9 mouse cellular contexts compared by ENCODE assay signal in genomic region chr7:19508924-19509568, GRCm38 (mm10). TPM values are rescaled to one million over a fixed set of nuclear protein-coding genes. Genes with fewer than 3 reads are reported as not detected.
DNase-seq lines count a peak whose midpoint lies in the region; ATAC-seq and TF ChIP-seq lines count a peak whose summit lies in the region.
"Had no signal": no experiment of that assay in that cellular context is flagged by ENCODE, and none has a peak within 500 bp of the region (broad histone marks: within the 10 kb centered on the region; RNA-seq: fewer than 3 reads in every experiment).

No protein-coding gene starts in this region.

- H3K27ac ChIP-seq in testis, adult 2 months (ENCODE audit: control insufficient read depth, insufficient read depth, low read depth, low read length): peak overlapping the region; percentile 86
- peak overlapping the region; percentile 85; the same call in 1 of the 2 replicates for H3K27ac ChIP-seq in embryonic facial prominence, embryonic 15.5 days (replicated peaks)
- peak overlapping the region; percentile 3 for H3K27ac ChIP-seq in intestine, embryonic 16.5 days (ENCODE audit: low read length)
- H3K27ac ChIP-seq in neural tube, embryonic 14.5 days (ENCODE audit: low read depth, low read length): peak overlapping the region; percentile 81

- ATAC-seq in embryonic facial prominence, embryonic 15.5 days (ENCODE audit: insufficient number of reproducible peaks, low FRiP score, low TSS enrichment, low read depth): no peak
- peak; percentile 35 for ATAC-seq in intestine, embryonic 16.5 days
- ATAC-seq in neural tube, embryonic 14.5 days (ENCODE audit: low read depth): peak; percentile 12

- 8% methylated on average over 15 of the region's 15 CpGs for WGBS in embryonic facial prominence, embryonic 15.5 days
- WGBS in intestine, embryonic 16.5 days: 4% methylated on average over 15 of the region's 15 CpGs
- WGBS in neural tube, embryonic 14.5 days: 14% methylated on average over 15 of the region's 15 CpGs

- no peaks in the 10 kb centered on the region for H3K9me3 ChIP-seq in embryonic facial prominence, embryonic 15.5 days (replicated peaks)
- no peaks in the 10 kb centered on the region for H3K9me3 ChIP-seq in intestine, embryonic 16.5 days (ENCODE audit: control insufficient read depth, low read length)
- H3K9me3 ChIP-seq in neural tube, embryonic 14.5 days (ENCODE audit: control insufficient read depth, low read length): no peaks in the 10 kb centered on the region

- peaks cover 15% of the 10 kb centered on the region for H3K4me1 ChIP-seq in testis, adult 2 months (ENCODE audit: control insufficient read depth, insufficient read depth, low read length)
- peaks cover 22% of the 10 kb centered on the region for H3K4me1 ChIP-seq in embryonic facial prominence, embryonic 15.5 days
- H3K4me1 ChIP-seq in intestine, embryonic 16.5 days (ENCODE audit: control insufficient read depth, insufficient read depth, low read length): peaks cover 16% of the 10 kb centered on the region
- H3K4me1 ChIP-seq in neural tube, embryonic 14.5 days (ENCODE audit: control insufficient read depth, insufficient read depth, low read length): peaks cover 12% of the 10 kb centered on the region; the same call in 1 of the 2 replicates

- H3K4me2 ChIP-seq in embryonic facial prominence, embryonic 15.5 days (replicated peaks): peak overlapping the region; percentile 98
- H3K4me2 ChIP-seq in intestine, embryonic 16.5 days (ENCODE audit: low read depth, low read length): peak overlapping the region; percentile 56
- H3K4me2 ChIP-seq in neural tube, embryonic 14.5 days (ENCODE audit: low read depth, low read length): peak overlapping the region; percentile 92

- no peaks in the 10 kb centered on the region for H3K27me3 ChIP-seq in testis, adult 2 months (ENCODE audit: control insufficient read depth, insufficient read depth, low read length)
- H3K27me3 ChIP-seq in embryonic facial prominence, embryonic 15.5 days: no peaks in the 10 kb centered on the region
- H3K27me3 ChIP-seq in intestine, embryonic 16.5 days (replicated peaks; ENCODE audit: control insufficient read depth, insufficient read depth, low read length): no peaks in the 10 kb centered on the region
- H3K27me3 ChIP-seq in neural tube, embryonic 14.5 days (ENCODE audit: control insufficient read depth, insufficient read depth, low read length): no peaks in the 10 kb centered on the region

- no peak for TF ChIP-seq POLR2A in testis, adult 2 months (IDR thresholded peaks at IDR 0.05; ENCODE audit: control insufficient read depth, low read depth, low read length)

- peak overlapping the region; percentile 75 for H3K9ac ChIP-seq in embryonic facial prominence, embryonic 15.5 days
- peak overlapping the region; percentile 81 for H3K9ac ChIP-seq in intestine, embryonic 16.5 days (ENCODE audit: low read depth, low read length)
- peak overlapping the region; percentile 78 for H3K9ac ChIP-seq in neural tube, embryonic 14.5 days (replicated peaks; ENCODE audit: low read depth, low read length)

- no peaks in the 10 kb centered on the region for H3K36me3 ChIP-seq in testis, adult 2 months (ENCODE audit: control insufficient read depth, insufficient read depth, low read length)
- H3K36me3 ChIP-seq in embryonic facial prominence, embryonic 15.5 days: no peaks in the 10 kb centered on the region
- no peaks in the 10 kb centered on the region for H3K36me3 ChIP-seq in intestine, embryonic 16.5 days (ENCODE audit: control insufficient read depth, insufficient read depth, low read length)
- no peaks in the 10 kb centered on the region for H3K36me3 ChIP-seq in neural tube, embryonic 14.5 days (ENCODE audit: control insufficient read depth, insufficient read depth, low read length)

- H3K4me3 ChIP-seq in testis, adult 2 months (ENCODE audit: control insufficient read depth, low read depth, low read length): peak overlapping the region; percentile 97
- peak overlapping the region; percentile 88 for H3K4me3 ChIP-seq in embryonic facial prominence, embryonic 15.5 days (replicated peaks)
- peak overlapping the region; percentile 78 for H3K4me3 ChIP-seq in intestine, embryonic 16.5 days (ENCODE audit: low read length)
- peak overlapping the region; percentile 72 for H3K4me3 ChIP-seq in neural tube, embryonic 14.5 days (ENCODE audit: low read depth, low read length)

- no peak for DNase-seq in testis, postnatal 10 days (ENCODE audit: low spot score)
- no peak for DNase-seq in spleen, postnatal 14 days (ENCODE audit: low spot score in 2 of 2)
- DNase-seq in adrenal gland, postnatal 36 days: no peak
- no peak for DNase-seq in frontal cortex, postnatal 36 days (ENCODE audit: low spot score in 2 of 2)

- TF ChIP-seq CTCF in testis, adult 2 months (IDR thresholded peaks at IDR 0.05; ENCODE audit: control insufficient read depth, insufficient read depth, insufficient replicate concordance, low read depth, low read length): no peak

RNA-seq across cellular contexts. Expression of gene Trappc6a, which starts 0.9 kb away (rescaled TPM):
- 61.1 and 62.1 TPM in 2 replicates for polyA plus RNA-seq in testis, adult 2 months (2012; rRNA removed)
- polyA plus RNA-seq in embryonic facial prominence, embryonic 15.5 days (2015; fragmentation: Nextera tagmentation; extraction: Ambion mirVana): 89.5 and 101 TPM in 2 replicates
- polyA plus RNA-seq in intestine, embryonic 16.5 days (2015; fragmentation: Nextera tagmentation; extraction: Ambion mirVana): 147 and 159 TPM in 2 replicates
- polyA plus RNA-seq in neural tube, embryonic 14.5 days (2014; fragmentation: Nextera tagmentation; extraction: Ambion mirVana): 31.7 and 33.8 TPM in 2 replicates
- 10 to 100 TPM; 73.1 to 91.1 TPM for total RNA-seq in adrenal gland, postnatal 36 days (2021)

RNA-seq across cellular contexts. Expression of gene Bloc1s3, which starts 0.9 kb away (rescaled TPM):
- polyA plus RNA-seq in testis, adult 2 months (2012; rRNA removed): 3.0 and 3.7 TPM in 2 replicates
- 2.4 and 2.8 TPM in 2 replicates for polyA plus RNA-seq in embryonic facial prominence, embryonic 15.5 days (2015; fragmentation: Nextera tagmentation; extraction: Ambion mirVana)
- polyA plus RNA-seq in intestine, embryonic 16.5 days (2015; fragmentation: Nextera tagmentation; extraction: Ambion mirVana): 1.4 and 2.0 TPM in 2 replicates
- polyA plus RNA-seq in neural tube, embryonic 14.5 days (2014; fragmentation: Nextera tagmentation; extraction: Ambion mirVana): 2.8 and 3.2 TPM in 2 replicates
- total RNA-seq in adrenal gland, postnatal 36 days (2021): 10 to 100 TPM in 1 of 2 experiments, 1 to 10 TPM in 1; 8.7 to 12.1 TPM

RNA-seq across cellular contexts. Expression of gene Nkpd1, which starts 8.6 kb away (rescaled TPM):
- 5.6 and 6.9 TPM in 2 replicates for polyA plus RNA-seq in testis, adult 2 months (2012; rRNA removed)
- polyA plus RNA-seq in embryonic facial prominence, embryonic 15.5 days (2015; fragmentation: Nextera tagmentation; extraction: Ambion mirVana): 3.1 and 3.3 TPM in 2 replicates
- polyA plus RNA-seq in intestine, embryonic 16.5 days (2015; fragmentation: Nextera tagmentation; extraction: Ambion mirVana): 0.06 and 0.07 TPM in 2 replicates
- 0.52 and 1.2 TPM in 2 replicates for polyA plus RNA-seq in neural tube, embryonic 14.5 days (2014; fragmentation: Nextera tagmentation; extraction: Ambion mirVana)
- under 1 TPM in 1 of 2 experiments, not detected in 1; 0.17 TPM for total RNA-seq in adrenal gland, postnatal 36 days (2021)
- total RNA-seq: hematopoietic stem cell, adult 5-6 weeks had no signal

RNA-seq across cellular contexts. Expression of gene Exoc3l2, which starts 45.9 kb away (rescaled TPM):
- polyA plus RNA-seq in testis, adult 2 months (2012; rRNA removed): 26.1 and 27.2 TPM in 2 replicates
- polyA plus RNA-seq in embryonic facial prominence, embryonic 15.5 days (2015; fragmentation: Nextera tagmentation; extraction: Ambion mirVana): 1.2 and 1.4 TPM in 2 replicates
- polyA plus RNA-seq in intestine, embryonic 16.5 days (2015; fragmentation: Nextera tagmentation; extraction: Ambion mirVana): 0.27 and 0.46 TPM in 2 replicates
- 0.71 TPM in 2 replicates for polyA plus RNA-seq in neural tube, embryonic 14.5 days (2014; fragmentation: Nextera tagmentation; extraction: Ambion mirVana)
- total RNA-seq in adrenal gland, postnatal 36 days (2021): 10 to 100 TPM; 41.1 to 49.6 TPM

RNA-seq across cellular contexts. Expression of gene Mark4, which starts 50.4 kb away (rescaled TPM):
- polyA plus RNA-seq in testis, adult 2 months (2012; rRNA removed): 13.2 and 14.1 TPM in 2 replicates
- polyA plus RNA-seq in embryonic facial prominence, embryonic 15.5 days (2015; fragmentation: Nextera tagmentation; extraction: Ambion mirVana): 11.8 and 14.4 TPM in 2 replicates
- polyA plus RNA-seq in intestine, embryonic 16.5 days (2015; fragmentation: Nextera tagmentation; extraction: Ambion mirVana): 3.7 and 4.4 TPM in 2 replicates
- polyA plus RNA-seq in neural tube, embryonic 14.5 days (2014; fragmentation: Nextera tagmentation; extraction: Ambion mirVana): 17.0 and 19.2 TPM in 2 replicates
- 10 to 100 TPM; 46.5 to 50.3 TPM for total RNA-seq in adrenal gland, postnatal 36 days (2021)

Comparison
In these comparisons a context has a peak if more than half of its experiments do, and no peak if none do; other contexts are left out.
1. H3K27ac ChIP-seq: peak in every context shown above with its lines; median percentile 86 in testis, adult 2 months; 85 in embryonic facial prominence, embryonic 15.5 days; 81 in neural tube, embryonic 14.5 days; 3 in intestine, embryonic 16.5 days.